Mouse (Mus musculus) neutrophil, adult 5-6 weeks (primary cell): Measurements from ENCODE around the gene Pla2g2f. TPM values are rescaled to one million over a fixed set of nuclear protein-coding genes. Genes with fewer than 3 reads are reported as not detected.

Source experiments
- total RNA-seq: library from RNA; stranded (forward); fragments of 200-1000 nt; gene quantifications from 2 replicates; pipeline ENCODE4 v1.2.3, GENCODE M21; 2017

Pla2g2f gene
- total RNA-seq, 1 experiment from 2014 or later, result not detected

Other genes with a start within 250 kb of the Pla2g2f start
- not detected in 2 replicates for gene Vwa5b1, start 121.7 kb downstream of the Pla2g2f start, total RNA-seq
- not detected in 2 replicates for gene Pla2g2c, start 32.8 kb downstream of the Pla2g2f start, total RNA-seq
- gene Ubxn10, start 20.5 kb downstream of the Pla2g2f start, total RNA-seq, result not detected in 2 replicates
- gene Pla2g2d, start 18.1 kb upstream of the Pla2g2f start, total RNA-seq, result not detected in 2 replicates
- gene Pla2g5, start 105.9 kb upstream of the Pla2g2f start, total RNA-seq, result not detected in 2 replicates
- not detected in 2 replicates for gene Gm13030, start 116.3 kb upstream of the Pla2g2f start, total RNA-seq
- gene Pla2g2e, start 120.3 kb upstream of the Pla2g2f start, total RNA-seq, result not detected in 2 replicates
- gene Otud3, start 156.3 kb upstream of the Pla2g2f start, total RNA-seq, result 19.8 and 23.3 TPM in 2 replicates
- not detected in 2 replicates for gene Rnf186, start 209.5 kb upstream of the Pla2g2f start, total RNA-seq
- 16.5 and 22.1 TPM in 2 replicates for gene Tmco4, start 215.3 kb upstream of the Pla2g2f start, total RNA-seq